Mouse (Mus musculus) midbrain, embryonic 16.5 days (tissue): ENCODE results near the gene Yod1. TPM values are rescaled to one million over a fixed set of nuclear protein-coding genes. Genes with fewer than 3 reads are reported as not detected.

Source experiments
- ATAC-seq: fragments of 200-750 bp; cut with Nextera tagmentation; 2 replicates; pipeline ENCODE4 v1.8.0; 2017; ENCODE audit warnings: moderate TSS enrichment
- H3K27ac ChIP-seq: fragments of 300-500 bp; sonication (generic); 2 replicates; pipeline ENCODE4 v1.5.1; 2014; ENCODE audit warnings: mild to moderate bottlenecking, low read length, mixed read lengths
- H3K27me3 ChIP-seq: fragments of 300-500 bp; sonication (generic); 2 replicates; pipeline ENCODE4 v1.6.1; 2014; ENCODE audit warnings: low read depth, low read length, mixed read lengths; ENCODE audit not compliant: control insufficient read depth, insufficient read depth
- H3K36me3 ChIP-seq: fragments of 300-500 bp; sonication (generic); 2 replicates; pipeline ENCODE4 v1.6.1; 2014; ENCODE audit warnings: mild to moderate bottlenecking, low read length, moderate library complexity, mixed read lengths; ENCODE audit not compliant: control insufficient read depth, insufficient read depth
- H3K4me1 ChIP-seq: fragments of 300-500 bp; sonication (generic); 2 replicates; pipeline ENCODE4 v1.6.1; 2014; ENCODE audit warnings: mild to moderate bottlenecking, low read length, mixed read lengths; ENCODE audit not compliant: control insufficient read depth, insufficient read depth
- H3K4me2 ChIP-seq: fragments of 300-500 bp; sonication (generic); 2 replicates; pipeline ENCODE4 v1.6.1; 2014; ENCODE audit warnings: mild to moderate bottlenecking, low read length, mixed read lengths
- H3K4me3 ChIP-seq: fragments of 300-500 bp; sonication (generic); 2 replicates; pipeline ENCODE4 v1.5.1; 2014; ENCODE audit warnings: low read depth, mild to moderate bottlenecking, low read length, moderate library complexity, mixed read lengths
- H3K9ac ChIP-seq: fragments of 300-500 bp; sonication (generic); 2 replicates; pipeline ENCODE4 v1.6.1; 2014; ENCODE audit warnings: low read depth, low read length, mixed read lengths
- H3K9me3 ChIP-seq: fragments of 300-500 bp; sonication (generic); replicated peaks from 2 replicates; pipeline ENCODE4 v1.6.1; 2014; ENCODE audit warnings: mild to moderate bottlenecking, low read length, mixed read lengths; ENCODE audit not compliant: control insufficient read depth, poor library complexity, severe bottlenecking
- WGBS: fragments of 180-500 bp; shearing (Covaris S2); extraction: QIAGEN DNeasy Blood & Tissue Kit; methylation state at CpG from one replicate; pipeline ENCODE4 v1.1.7; 2014; 5-methylcytosine and 5-hydroxymethylcytosine counted together
- polyA plus RNA-seq: library from polyadenylated mRNA; unstranded; fragments of >200 nt; fragmentation: Nextera tagmentation; extraction: Ambion mirVana; gene quantifications from 2 replicates; pipeline ENCODE4 v1.2.1, GENCODE M21; 2015

Gene Yod1
- polyA plus RNA-seq, 1 experiment from 2014 or later, result 15.3 TPM

GRCm38 (mm10) chr1:130728708-130729107, 11.6 kb downstream of the Yod1 start:
- Histone ChIP-seq H3K27me3 (no peaks in the 10 kb centered on the region; the same call in 1 of the 2 replicates), H3K4me1 (no peaks in the 10 kb centered on the region; the same call in 1 of the 2 replicates), H3K4me3 (no peak overlapping the region), H3K9ac (no peak overlapping the region), H3K9me3 (no peaks in the 10 kb centered on the region), H3K4me2 (no peak overlapping the region), H3K27ac (no peak overlapping the region), H3K36me3 (no peaks in the 10 kb centered on the region)
- ATAC-seq, result no peak
- 94% methylated on average over 3 of the region's 3 CpGs for WGBS

DNA sequence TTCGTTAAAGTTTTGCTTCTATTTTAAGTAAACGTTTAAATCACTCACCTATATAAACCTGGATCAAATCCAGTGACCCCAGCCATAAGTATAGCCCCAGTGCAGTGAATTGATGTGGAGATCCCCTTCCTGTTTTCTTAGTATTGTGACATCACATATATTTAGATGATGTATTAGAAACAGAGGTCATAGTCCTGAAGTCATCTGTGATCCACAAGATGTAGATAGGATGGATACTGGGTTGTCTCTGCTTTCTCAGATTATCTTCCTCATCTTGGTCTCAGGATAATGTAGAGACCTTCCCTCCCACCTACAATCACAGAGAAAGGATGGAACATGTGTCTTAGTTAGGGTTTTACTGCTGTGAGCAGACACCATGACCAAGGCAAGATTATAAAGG, 12.0 kb downstream of the Yod1 start, which contains the start of gene Pfkfb2:
TSS of gene Pfkfb2 (minus strand) at position 101 of the 400 bp plus-strand sequence.
- H3K4me2 ChIP-seq, result no peak within 1 kb of the TSS
- H3K4me3 ChIP-seq, result no peak within 1 kb of the TSS
- no peak within 1 kb of the TSS for H3K27ac ChIP-seq
- no peaks in the 10 kb centered on the region for H3K9me3 ChIP-seq
- H3K36me3 ChIP-seq, result no peaks in the 10 kb centered on the region
- WGBS, result 84% methylated on average over 2 of the region's 2 CpGs
- no peaks in the 10 kb centered on the region; the same call in 1 of the 2 replicates for H3K4me1 ChIP-seq
- H3K27me3 ChIP-seq, result no peaks in the 10 kb centered on the region; the same call in 1 of the 2 replicates
- ATAC-seq, result no peak
- H3K9ac ChIP-seq, result no peak within 1 kb of the TSS

DNA sequence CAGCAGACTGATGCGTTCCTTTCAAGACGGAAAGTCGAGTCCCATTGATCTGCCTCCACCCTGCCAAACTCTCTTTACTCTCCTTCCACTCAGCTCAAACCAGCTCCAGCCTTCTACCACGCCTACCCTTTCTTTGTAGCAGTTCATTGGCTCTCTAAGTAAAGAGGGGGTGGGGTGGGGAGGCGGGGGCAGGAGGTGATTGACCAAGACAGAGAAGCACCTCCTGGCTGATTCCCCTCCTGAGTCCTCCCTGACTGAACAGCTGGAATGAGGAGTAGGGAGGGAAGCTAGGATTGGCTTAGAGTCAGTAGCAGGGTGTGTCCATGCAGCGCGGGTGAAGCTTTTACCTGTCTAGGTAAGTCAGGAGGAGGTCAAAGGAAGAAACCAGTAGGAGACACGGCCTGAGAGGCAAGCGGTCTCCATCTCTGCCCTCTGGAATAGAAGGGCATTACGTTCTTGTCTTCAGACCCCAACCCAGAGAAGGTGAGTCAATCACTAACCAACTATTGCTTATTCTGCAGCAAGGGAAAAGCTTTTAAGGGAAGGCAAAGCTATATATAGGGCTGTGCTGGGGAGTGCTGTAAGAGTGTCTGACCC, 14.7 kb downstream of the Yod1 start, which contains the start of gene AA986860:
TSS of gene AA986860 (plus strand) at position 236 of the 597 bp plus-strand sequence.
- no peaks in the 10 kb centered on the region for H3K9me3 ChIP-seq
- 9% methylated on average over 10 of the region's 10 CpGs for WGBS
- no peak for ATAC-seq
- no peaks in the 10 kb centered on the region; the same call in 1 of the 2 replicates for H3K27me3 ChIP-seq
- H3K4me3 ChIP-seq, result no peak within 1 kb of the TSS
- H3K4me1 ChIP-seq, result no peaks in the 10 kb centered on the region; the same call in 1 of the 2 replicates
- H3K9ac ChIP-seq, result no peak within 1 kb of the TSS
- H3K27ac ChIP-seq, result no peak within 1 kb of the TSS
- no peaks in the 10 kb centered on the region for H3K36me3 ChIP-seq
- H3K4me2 ChIP-seq, result peak within 1 kb of the TSS; percentile 20; the same call in 1 of the 2 replicates

DNA sequence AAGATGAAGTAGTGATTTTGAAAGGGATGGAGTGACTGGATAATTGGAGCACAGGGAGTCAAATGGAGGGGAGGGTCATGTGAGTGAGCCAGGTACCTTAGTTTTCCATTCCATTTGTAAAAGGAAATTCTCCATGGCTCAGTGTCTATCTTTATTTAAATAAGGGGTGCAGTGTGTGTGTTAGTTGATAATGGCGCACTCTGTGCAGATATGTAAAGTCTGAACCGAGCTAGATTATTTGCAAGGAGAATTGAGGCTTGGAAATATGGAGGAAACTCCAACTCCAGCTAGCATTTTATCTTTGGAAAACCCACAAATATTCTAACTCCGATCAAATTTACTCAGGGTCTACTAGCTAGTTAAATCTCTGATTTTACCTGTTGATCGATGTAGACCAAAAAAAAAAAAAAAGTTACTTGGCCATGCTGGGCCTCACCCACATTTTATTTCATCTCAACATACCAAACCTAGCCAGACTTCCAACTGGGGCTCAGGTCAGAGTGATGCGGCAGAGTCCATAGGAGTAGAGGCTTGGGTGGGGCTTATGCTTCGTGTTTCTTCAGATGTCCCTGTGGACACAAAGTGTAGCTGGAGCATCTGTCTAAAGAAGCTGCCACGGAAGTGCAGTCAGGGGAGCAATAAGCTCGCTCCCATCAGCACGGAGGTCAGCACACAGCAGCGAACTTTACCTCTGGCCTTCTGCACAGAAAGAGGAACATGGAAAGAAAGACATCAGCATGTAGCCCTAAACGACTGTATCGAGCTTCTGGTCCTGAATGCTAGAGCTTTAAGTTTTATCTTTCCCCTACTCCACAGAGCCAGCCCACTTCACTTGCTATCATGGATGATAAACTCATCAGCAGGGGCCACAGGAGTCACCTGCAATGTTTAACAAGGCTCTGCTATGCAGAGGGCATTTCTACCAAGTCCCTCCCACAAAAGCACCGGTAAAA, 15.9 kb downstream of the Yod1 start:
- Histone ChIP-seq H3K4me3 (no peak overlapping the region), H3K4me2 (no peak overlapping the region), H3K36me3 (no peaks in the 10 kb centered on the region), H3K4me1 (no peaks in the 10 kb centered on the region; the same call in 1 of the 2 replicates), H3K9me3 (no peaks in the 10 kb centered on the region), H3K27ac (no peak overlapping the region), H3K9ac (no peak overlapping the region), H3K27me3 (no peaks in the 10 kb centered on the region; the same call in 1 of the 2 replicates)
- 92% methylated on average over 13 of the region's 13 CpGs for WGBS
- no peak for ATAC-seq

DNA sequence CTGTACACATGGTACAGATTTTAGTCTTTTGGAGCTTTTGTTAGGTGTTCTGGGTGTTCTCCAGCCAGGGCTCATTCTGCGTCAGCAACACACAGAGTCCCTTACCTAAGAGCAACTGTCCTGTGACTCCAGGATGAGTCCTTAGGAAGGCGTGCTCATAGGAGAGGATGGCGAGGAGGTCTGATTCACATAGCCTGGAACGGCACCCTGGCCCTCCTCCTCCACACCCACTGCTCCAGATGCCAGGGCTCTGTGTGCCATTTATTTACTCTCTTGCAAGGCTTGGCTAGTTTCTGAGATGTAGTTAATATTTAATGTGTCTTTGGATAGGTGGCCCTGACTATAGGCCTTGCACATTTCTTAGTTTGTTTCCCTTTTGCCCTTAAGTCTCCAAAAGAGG, 16.5 kb downstream of the Yod1 start:
- Histone ChIP-seq H3K36me3 (no peaks in the 10 kb centered on the region), H3K27me3 (no peaks in the 10 kb centered on the region; the same call in 1 of the 2 replicates)

GRCm38 (mm10) chr1:130734452-130734851, 17.3 kb downstream of the Yod1 start:
- Histone ChIP-seq H3K27ac (no peak overlapping the region), H3K4me3 (no peak overlapping the region), H3K36me3 (no peaks in the 10 kb centered on the region), H3K4me1 (no peaks in the 10 kb centered on the region; the same call in 1 of the 2 replicates), H3K4me2 (no peak overlapping the region), H3K9ac (no peak overlapping the region), H3K9me3 (no peaks in the 10 kb centered on the region), H3K27me3 (no peaks in the 10 kb centered on the region; the same call in 1 of the 2 replicates)
- ATAC-seq, result no peak
- WGBS, result 49% methylated on average over 5 of the region's 5 CpGs

More for the DNA sequence above, 16.5 kb downstream of the Yod1 start:
- Histone ChIP-seq H3K4me1 (no peaks in the 10 kb centered on the region; the same call in 1 of the 2 replicates), H3K9me3 (no peaks in the 10 kb centered on the region), H3K9ac (no peak overlapping the region), H3K4me3 (no peak overlapping the region), H3K27ac (no peak overlapping the region), H3K4me2 (no peak overlapping the region)
- no peak for ATAC-seq
- 93% methylated on average over 4 of the region's 4 CpGs for WGBS

GRCm38 (mm10) chr1:130734852-130735251, 17.7 kb downstream of the Yod1 start:
- Histone ChIP-seq H3K27me3 (no peaks in the 10 kb centered on the region; the same call in 1 of the 2 replicates), H3K4me2 (no peak overlapping the region), H3K27ac (no peak overlapping the region), H3K9ac (no peak overlapping the region), H3K9me3 (no peaks in the 10 kb centered on the region), H3K4me3 (no peak overlapping the region), H3K36me3 (no peaks in the 10 kb centered on the region), H3K4me1 (no peaks in the 10 kb centered on the region; the same call in 1 of the 2 replicates)
- ATAC-seq, result no peak
- 78% methylated on average over 8 of the region's 8 CpGs for WGBS

- no peaks in the 10 kb centered on the region for H3K4me1 ChIP-seq
- H3K27me3 ChIP-seq, result no peaks in the 10 kb centered on the region
- no peak overlapping the region for H3K27ac ChIP-seq
- no peak overlapping the region for H3K9ac ChIP-seq
- no peak overlapping the region for H3K4me2 ChIP-seq
- H3K36me3 ChIP-seq, result no peaks in the 10 kb centered on the region
- H3K4me3 ChIP-seq, result no peak overlapping the region
- H3K9me3 ChIP-seq, result no peaks in the 10 kb centered on the region
- WGBS, result 31% methylated on average over 11 of the region's 11 CpGs
- ATAC-seq, result no peak
Measured at GRCm38 (mm10) chr1:130737411-130737881, 20.3 kb downstream of the Yod1 start.
